Mouse (Mus musculus): ENCODE data around the gene Tmem135. TPM values are rescaled to one million over a fixed set of nuclear protein-coding genes. Genes with fewer than 3 reads are reported as not detected.

The Tmem135 gene
- polyA plus RNA-seq, 1 experiment from 2014 or later = 21.7 TPM

GRCm38 (mm10) chr7:89193459-89193858, 210.6 kb downstream of the Tmem135 start:
- no peak for TF ChIP-seq EP300 (IDR thresholded peaks at IDR 0.05)
- no peak for TF ChIP-seq CTCF (IDR thresholded peaks at IDR 0.05)
- DNase-seq (ENCODE audit: low spot score) (peak; percentile 23), ATAC-seq (no peak)
- H3K4me3 ChIP-seq (ENCODE audit: low read depth, low read length) = no peak overlapping the region
- H3K36me3 ChIP-seq (ENCODE audit: insufficient read depth, low read length) = no peaks in the 10 kb centered on the region
- no peak overlapping the region for H3K9ac ChIP-seq (replicated peaks; ENCODE audit: low read depth)
- H3K4me2 ChIP-seq (replicated peaks; ENCODE audit: low read depth, low read length) = no peak overlapping the region
- 40% methylated on average over 5 of the region's 5 CpGs for WGBS
- H3K27me3 ChIP-seq (replicated peaks; ENCODE audit: insufficient read depth, low read length) = no peaks in the 10 kb centered on the region
- H3K27ac ChIP-seq (ENCODE audit: low read length) = no peak overlapping the region
- no peaks in the 10 kb centered on the region for H3K4me1 ChIP-seq (ENCODE audit: insufficient read depth, low read depth, low read length)
- no peaks in the 10 kb centered on the region for H3K9me3 ChIP-seq (ENCODE audit: low read length)

GRCm38 (mm10) chr7:89183928-89184327, 220.1 kb downstream of the Tmem135 start:
- no peak for TF ChIP-seq CTCF (IDR thresholded peaks at IDR 0.05)
- no peak for TF ChIP-seq EP300 (IDR thresholded peaks at IDR 0.05)
- DNase-seq (ENCODE audit: low spot score) = no peak
- Histone ChIP-seq H3K36me3 (ENCODE audit: insufficient read depth, low read length) (no peaks in the 10 kb centered on the region), H3K4me3 (ENCODE audit: low read depth, low read length) (no peak overlapping the region), H3K27ac (ENCODE audit: low read length) (no peak overlapping the region), H3K9ac (replicated peaks; ENCODE audit: low read depth) (no peak overlapping the region), H3K27me3 (replicated peaks; ENCODE audit: insufficient read depth, low read length) (no peaks in the 10 kb centered on the region), H3K4me2 (replicated peaks; ENCODE audit: low read depth, low read length) (no peak overlapping the region), H3K9me3 (ENCODE audit: low read length) (no peaks in the 10 kb centered on the region), H3K4me1 (ENCODE audit: insufficient read depth, low read depth, low read length) (no peaks in the 10 kb centered on the region)
- ATAC-seq = no peak
- 55% methylated on average over 4 of the region's 4 CpGs for WGBS

- no peak for DNase-seq (ENCODE audit: low spot score)
- Histone ChIP-seq H3K36me3 (ENCODE audit: insufficient read depth, low read length) (no peaks in the 10 kb centered on the region), H3K27me3 (replicated peaks; ENCODE audit: insufficient read depth, low read length) (no peaks in the 10 kb centered on the region), H3K9ac (replicated peaks; ENCODE audit: low read depth) (no peak overlapping the region), H3K9me3 (ENCODE audit: low read length) (no peaks in the 10 kb centered on the region), H3K27ac (ENCODE audit: low read length) (no peak overlapping the region), H3K4me1 (ENCODE audit: insufficient read depth, low read depth, low read length) (no peaks in the 10 kb centered on the region; the same call in 1 of the 2 replicates), H3K4me3 (ENCODE audit: low read depth, low read length) (no peak overlapping the region), H3K4me2 (replicated peaks; ENCODE audit: low read depth, low read length) (no peak overlapping the region)
- WGBS = 65% methylated on average over 5 of the region's 5 CpGs
- ATAC-seq = no peak
- no peak for TF ChIP-seq EP300 (IDR thresholded peaks at IDR 0.05)
- no peak for TF ChIP-seq CTCF (IDR thresholded peaks at IDR 0.05)
Measured at GRCm38 (mm10) chr7:89182943-89183342, 221.1 kb downstream of the Tmem135 start.

GRCm38 (mm10) chr7:89181285-89181684, 222.7 kb downstream of the Tmem135 start:
- Histone ChIP-seq H3K4me1 (ENCODE audit: insufficient read depth, low read depth, low read length) (no peaks in the 10 kb centered on the region; the same call in 1 of the 2 replicates), H3K27me3 (replicated peaks; ENCODE audit: insufficient read depth, low read length) (no peaks in the 10 kb centered on the region), H3K9ac (replicated peaks; ENCODE audit: low read depth) (no peak overlapping the region), H3K27ac (ENCODE audit: low read length) (no peak overlapping the region), H3K36me3 (ENCODE audit: insufficient read depth, low read length) (no peaks in the 10 kb centered on the region), H3K4me3 (ENCODE audit: low read depth, low read length) (no peak overlapping the region), H3K4me2 (replicated peaks; ENCODE audit: low read depth, low read length) (no peak overlapping the region), H3K9me3 (ENCODE audit: low read length) (no peaks in the 10 kb centered on the region)
- WGBS = 40% methylated on average over 1 of the region's 1 CpGs
- no peak for TF ChIP-seq CTCF (IDR thresholded peaks at IDR 0.05)
- no peak for TF ChIP-seq EP300 (IDR thresholded peaks at IDR 0.05)
- DNase-seq (ENCODE audit: low spot score) = peak; percentile 29
- ATAC-seq = no peak

- DNase-seq (ENCODE audit: low spot score) (no peak), ATAC-seq (no peak)
- Histone ChIP-seq H3K9me3 (ENCODE audit: low read length) (no peaks in the 10 kb centered on the region), H3K27me3 (replicated peaks; ENCODE audit: insufficient read depth, low read length) (no peaks in the 10 kb centered on the region), H3K27ac (ENCODE audit: low read length) (no peak overlapping the region), H3K9ac (replicated peaks; ENCODE audit: low read depth) (no peak overlapping the region), H3K36me3 (ENCODE audit: insufficient read depth, low read length) (no peaks in the 10 kb centered on the region), H3K4me2 (replicated peaks; ENCODE audit: low read depth, low read length) (no peak overlapping the region), H3K4me3 (ENCODE audit: low read depth, low read length) (no peak overlapping the region), H3K4me1 (ENCODE audit: insufficient read depth, low read depth, low read length) (no peaks in the 10 kb centered on the region; the same call in 1 of the 2 replicates)
- WGBS = 68% methylated on average over 2 of the region's 2 CpGs
- no peak for TF ChIP-seq CTCF (IDR thresholded peaks at IDR 0.05)
- no peak for TF ChIP-seq EP300 (IDR thresholded peaks at IDR 0.05)
Measured at GRCm38 (mm10) chr7:89178601-89179000, 225.4 kb downstream of the Tmem135 start.

- no peaks in the 10 kb centered on the region for H3K36me3 ChIP-seq (ENCODE audit: insufficient read depth, low read length)
- ATAC-seq = peak; percentile 54
- TF ChIP-seq CTCF (IDR thresholded peaks at IDR 0.05) (no peak), EP300 (IDR thresholded peaks at IDR 0.05) (no peak)
- no peaks in the 10 kb centered on the region; the same call in 1 of the 2 replicates for H3K4me1 ChIP-seq (ENCODE audit: insufficient read depth, low read depth, low read length)
- no peak overlapping the region for H3K4me3 ChIP-seq (ENCODE audit: low read depth, low read length)
- no peak overlapping the region for H3K4me2 ChIP-seq (replicated peaks; ENCODE audit: low read depth, low read length)
- H3K9me3 ChIP-seq (ENCODE audit: low read length) = no peaks in the 10 kb centered on the region
- peak; percentile 63 for DNase-seq (ENCODE audit: low spot score)
- no peaks in the 10 kb centered on the region for H3K27me3 ChIP-seq (replicated peaks; ENCODE audit: insufficient read depth, low read length)
- H3K9ac ChIP-seq (replicated peaks; ENCODE audit: low read depth) = no peak overlapping the region
- no peak overlapping the region for H3K27ac ChIP-seq (ENCODE audit: low read length)
Measured at GRCm38 (mm10) chr7:89177926-89178325, 226.1 kb downstream of the Tmem135 start.

- H3K9ac ChIP-seq (replicated peaks; ENCODE audit: low read depth) = no peak overlapping the region
- no peak overlapping the region for H3K4me2 ChIP-seq (replicated peaks; ENCODE audit: low read depth, low read length)
- no peaks in the 10 kb centered on the region; the same call in 1 of the 2 replicates for H3K4me1 ChIP-seq (ENCODE audit: insufficient read depth, low read depth, low read length)
- H3K27me3 ChIP-seq (replicated peaks; ENCODE audit: insufficient read depth, low read length) = no peaks in the 10 kb centered on the region
- H3K4me3 ChIP-seq (ENCODE audit: low read depth, low read length) = no peak overlapping the region
- TF ChIP-seq EP300 (IDR thresholded peaks at IDR 0.05) = no peak
- TF ChIP-seq CTCF (IDR thresholded peaks at IDR 0.05) = no peak
- no peak overlapping the region for H3K27ac ChIP-seq (ENCODE audit: low read length)
- no peaks in the 10 kb centered on the region for H3K36me3 ChIP-seq (ENCODE audit: insufficient read depth, low read length)
- 67% methylated on average over 4 of the region's 4 CpGs for WGBS
- ATAC-seq = no peak
- no peaks in the 10 kb centered on the region for H3K9me3 ChIP-seq (ENCODE audit: low read length)
- DNase-seq (ENCODE audit: low spot score) = no peak
Measured at GRCm38 (mm10) chr7:89174430-89174829, 229.6 kb downstream of the Tmem135 start.
